Mouse (Mus musculus): ENCODE data around the gene Inf2. TPM values are rescaled to one million over a fixed set of nuclear protein-coding genes. Genes with fewer than 3 reads are reported as not detected.

Gene Inf2
- polyA plus RNA-seq, 1 experiment from 2014 or later: 1.3 TPM

- H3K4me3 ChIP-seq: no peak overlapping the region
- H3K36me3 ChIP-seq (replicated peaks): no peaks in the 10 kb centered on the region
- 90% methylated on average over 3 of the region's 3 CpGs for WGBS
- H3K27ac ChIP-seq: no peak overlapping the region
- peaks cover 47% of the 10 kb centered on the region for H3K27me3 ChIP-seq (ENCODE audit: poor library complexity, severe bottlenecking)
- no peaks in the 10 kb centered on the region for H3K9me3 ChIP-seq
- no peak for DNase-seq (ENCODE audit: extremely low spot score, low spot score)
- peaks cover 61% of the 10 kb centered on the region for H3K4me1 ChIP-seq
Observed at GRCm38 (mm10) chr12:112591730-112592129, 3.1 kb downstream of the Inf2 start.

GRCm38 (mm10) chr12:112592985-112593734, 4.6 kb downstream of the Inf2 start:
- peaks cover 49% of the 10 kb centered on the region for H3K4me1 ChIP-seq
- H3K4me3 ChIP-seq: no peak overlapping the region
- DNase-seq (ENCODE audit: extremely low spot score, low spot score): no peak
- peaks cover 33% of the 10 kb centered on the region for H3K27me3 ChIP-seq (ENCODE audit: poor library complexity, severe bottlenecking)
- H3K9me3 ChIP-seq: no peaks in the 10 kb centered on the region
- no peaks in the 10 kb centered on the region for H3K36me3 ChIP-seq (replicated peaks)
- WGBS: 76% methylated on average over 21 of the region's 21 CpGs
- H3K27ac ChIP-seq: peak overlapping the region; percentile 48; the same call in 1 of the 2 replicates

- Histone ChIP-seq H3K27me3 (ENCODE audit: poor library complexity, severe bottlenecking) (peaks cover 22% of the 10 kb centered on the region), H3K36me3 (replicated peaks) (no peaks in the 10 kb centered on the region), H3K27ac (peak overlapping the region; percentile 48; the same call in 1 of the 2 replicates), H3K4me3 (no peak overlapping the region), H3K9me3 (no peaks in the 10 kb centered on the region), H3K4me1 (peaks cover 45% of the 10 kb centered on the region)
- WGBS: 79% methylated on average over 16 of the region's 16 CpGs
- DNase-seq (ENCODE audit: extremely low spot score, low spot score): no peak
Observed at GRCm38 (mm10) chr12:112593951-112594915, 5.6 kb downstream of the Inf2 start.

GRCm38 (mm10) chr12:112594989-112595388, 6.4 kb downstream of the Inf2 start:
- H3K36me3 ChIP-seq (replicated peaks): no peaks in the 10 kb centered on the region
- peaks cover 15% of the 10 kb centered on the region for H3K27me3 ChIP-seq (ENCODE audit: poor library complexity, severe bottlenecking)
- WGBS: 66% methylated on average over 4 of the region's 4 CpGs
- no peaks in the 10 kb centered on the region for H3K9me3 ChIP-seq
- DNase-seq (ENCODE audit: extremely low spot score, low spot score): no peak
- H3K27ac ChIP-seq: 0 out of 2 replicates have a peak overlapping the region, but pooled peaks have one; percentile 2
- peaks cover 47% of the 10 kb centered on the region for H3K4me1 ChIP-seq
- no peak overlapping the region for H3K4me3 ChIP-seq

- 66% methylated on average over 4 of the region's 4 CpGs for WGBS
- Histone ChIP-seq H3K27me3 (ENCODE audit: poor library complexity, severe bottlenecking) (peaks cover 8% of the 10 kb centered on the region), H3K27ac (no peak overlapping the region), H3K36me3 (replicated peaks) (no peaks in the 10 kb centered on the region), H3K4me3 (no peak overlapping the region), H3K4me1 (peaks cover 50% of the 10 kb centered on the region), H3K9me3 (no peaks in the 10 kb centered on the region)
- no peak for DNase-seq (ENCODE audit: extremely low spot score, low spot score)
Observed at GRCm38 (mm10) chr12:112595626-112596025, 7.0 kb downstream of the Inf2 start.

DNA sequence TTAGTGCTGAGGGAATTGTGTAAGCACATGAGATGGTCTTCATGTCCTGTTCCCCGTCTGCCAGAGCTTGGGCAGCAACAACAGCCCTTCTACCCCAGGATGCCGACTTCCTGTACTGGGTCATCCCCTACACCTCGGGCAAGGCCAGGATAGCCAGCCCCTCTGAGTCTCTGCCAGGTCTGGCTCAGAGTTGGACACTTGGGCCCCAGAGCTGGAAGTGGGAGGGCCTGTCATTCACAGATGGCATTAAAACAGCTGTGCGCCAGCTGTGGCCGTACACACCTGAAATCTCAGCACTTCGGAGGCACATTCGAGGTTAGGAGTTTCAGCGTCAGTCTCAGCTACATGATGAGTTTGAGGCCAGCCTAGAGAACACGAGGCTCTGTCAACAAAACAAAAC, 7.9 kb downstream of the Inf2 start:
- H3K27me3 ChIP-seq (ENCODE audit: poor library complexity, severe bottlenecking): no peaks in the 10 kb centered on the region; the same call in 1 of the 2 replicates
- no peaks in the 10 kb centered on the region for H3K36me3 ChIP-seq (replicated peaks)
- DNase-seq (ENCODE audit: extremely low spot score, low spot score): no peak
- no peak overlapping the region for H3K27ac ChIP-seq
- H3K4me3 ChIP-seq: no peak overlapping the region
- no peaks in the 10 kb centered on the region for H3K9me3 ChIP-seq
- H3K4me1 ChIP-seq: peaks cover 52% of the 10 kb centered on the region
- 77% methylated on average over 9 of the region's 9 CpGs for WGBS

GRCm38 (mm10) chr12:112596891-112597500, 8.4 kb downstream of the Inf2 start:
- Histone ChIP-seq H3K4me3 (no peak overlapping the region), H3K27me3 (ENCODE audit: poor library complexity, severe bottlenecking) (no peaks in the 10 kb centered on the region), H3K9me3 (no peaks in the 10 kb centered on the region), H3K27ac (no peak overlapping the region), H3K36me3 (replicated peaks) (no peaks in the 10 kb centered on the region), H3K4me1 (peaks cover 53% of the 10 kb centered on the region)
- 82% methylated on average over 14 of the region's 14 CpGs for WGBS
- DNase-seq (ENCODE audit: extremely low spot score, low spot score): no peak

DNA sequence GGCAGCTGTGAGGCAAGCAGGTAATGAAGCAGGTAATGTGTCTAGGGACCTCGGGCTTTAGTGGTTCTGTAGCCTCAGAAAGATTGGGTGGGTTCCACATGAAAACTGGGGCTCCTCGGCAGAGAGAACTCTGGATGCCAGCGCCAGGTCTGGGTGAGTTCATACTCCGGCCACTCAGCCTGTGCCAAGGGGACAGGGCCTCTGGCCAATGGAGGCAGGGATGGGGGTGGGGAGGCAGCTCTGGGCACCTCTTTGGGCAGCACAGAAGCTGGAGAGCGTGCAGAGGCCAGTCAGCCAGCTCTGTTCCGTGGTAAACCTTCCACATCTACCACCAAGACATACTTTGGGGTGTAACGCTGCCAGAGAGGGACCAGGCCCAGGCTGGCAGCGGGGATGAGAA, 9.0 kb downstream of the Inf2 start:
- no peaks in the 10 kb centered on the region for H3K36me3 ChIP-seq (replicated peaks)
- no peaks in the 10 kb centered on the region for H3K27me3 ChIP-seq (ENCODE audit: poor library complexity, severe bottlenecking)
- H3K4me3 ChIP-seq: no peak overlapping the region
- no peak for DNase-seq (ENCODE audit: extremely low spot score, low spot score)
- 89% methylated on average over 8 of the region's 8 CpGs for WGBS
- no peaks in the 10 kb centered on the region for H3K9me3 ChIP-seq
- H3K4me1 ChIP-seq: peaks cover 47% of the 10 kb centered on the region
- H3K27ac ChIP-seq: no peak overlapping the region

DNA sequence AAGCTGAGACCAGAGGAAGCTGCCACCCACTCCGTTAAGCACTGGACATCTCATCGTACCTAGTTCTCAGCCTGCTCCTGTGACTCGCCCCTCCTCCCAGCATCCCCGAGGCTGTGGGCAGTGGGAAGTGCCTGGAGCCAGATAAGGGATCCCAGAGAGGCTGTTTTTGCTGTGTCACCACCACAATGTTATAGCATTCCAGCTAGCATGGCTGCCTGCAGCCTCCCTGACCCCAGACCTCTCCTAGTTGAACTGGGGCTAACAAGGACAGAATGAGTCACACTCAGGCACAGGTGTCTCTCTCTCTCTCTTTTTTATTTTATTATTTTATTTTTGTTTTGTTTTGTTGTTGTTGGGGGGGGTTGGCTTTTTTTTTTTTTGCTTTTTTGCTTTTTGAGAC, 10.6 kb downstream of the Inf2 start:
- WGBS: 47% methylated on average over 4 of the region's 4 CpGs
- DNase-seq (ENCODE audit: extremely low spot score, low spot score): no peak

DNA sequence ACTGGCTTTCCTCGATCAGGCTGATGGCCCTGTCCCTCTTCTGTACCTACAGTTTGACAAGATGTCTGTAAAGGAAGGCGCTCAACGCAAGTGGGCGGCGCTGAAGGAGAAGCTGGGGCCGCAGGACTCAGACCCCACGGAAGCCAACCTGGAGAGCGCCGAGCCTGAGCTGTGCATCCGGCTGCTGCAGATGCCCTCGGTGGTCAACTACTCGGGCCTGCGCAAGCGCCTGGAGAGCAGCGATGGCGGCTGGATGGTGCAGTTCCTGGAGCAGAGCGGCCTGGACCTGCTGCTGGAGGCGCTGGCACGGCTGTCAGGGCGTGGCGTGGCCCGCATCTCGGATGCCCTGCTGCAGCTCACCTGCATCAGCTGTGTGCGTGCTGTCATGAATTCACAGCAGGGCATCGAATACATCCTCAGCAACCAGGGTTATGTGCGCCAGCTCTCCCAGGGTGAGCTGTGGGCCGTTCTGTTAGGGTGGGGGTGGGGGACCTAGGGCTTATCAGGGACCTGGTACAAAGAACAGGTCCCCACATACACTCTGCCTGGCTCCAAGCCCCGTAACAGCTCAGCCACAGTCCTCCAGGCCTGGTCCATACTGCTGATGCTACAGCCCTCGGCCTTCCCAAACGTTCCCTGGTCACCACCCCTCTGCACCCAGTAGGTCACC, 11.5 kb downstream of the Inf2 start:
- Histone ChIP-seq H3K4me3 (no peak overlapping the region), H3K27ac (0 out of 2 replicates have a peak overlapping the region, but pooled peaks have one; percentile 15), H3K9me3 (no peaks in the 10 kb centered on the region), H3K36me3 (replicated peaks) (no peaks in the 10 kb centered on the region; the same call in 1 of the 2 replicates), H3K27me3 (ENCODE audit: poor library complexity, severe bottlenecking) (no peaks in the 10 kb centered on the region), H3K4me1 (peaks cover 25% of the 10 kb centered on the region)
- no peak for DNase-seq (ENCODE audit: extremely low spot score, low spot score)
- 76% methylated on average over 30 of the region's 30 CpGs for WGBS

More for the DNA sequence above, 10.6 kb downstream of the Inf2 start:
- Histone ChIP-seq H3K4me3 (no peak overlapping the region), H3K27me3 (ENCODE audit: poor library complexity, severe bottlenecking) (no peaks in the 10 kb centered on the region), H3K9me3 (no peaks in the 10 kb centered on the region), H3K36me3 (replicated peaks) (no peaks in the 10 kb centered on the region; the same call in 1 of the 2 replicates), H3K4me1 (peaks cover 31% of the 10 kb centered on the region), H3K27ac (no peak overlapping the region)

DNA sequence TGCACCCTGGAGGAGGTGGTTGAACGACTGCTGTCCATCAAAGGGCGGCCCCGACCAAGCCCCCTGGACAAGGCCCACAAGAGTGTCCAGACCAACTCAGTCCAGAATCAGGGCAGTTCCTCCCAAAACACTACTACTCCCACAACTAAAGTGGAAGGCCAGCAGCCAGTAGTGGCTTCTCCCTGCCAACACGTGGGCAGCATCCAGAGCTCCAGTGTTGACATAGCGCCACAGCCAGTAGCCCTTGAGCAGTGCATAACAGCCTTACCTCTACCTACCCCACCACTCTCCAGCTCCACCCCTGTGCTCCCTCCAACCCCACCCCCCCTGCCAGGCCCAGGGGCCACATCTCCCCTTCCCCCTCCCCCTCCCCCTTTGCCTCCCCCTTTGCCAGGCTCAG, 15.4 kb downstream of the Inf2 start:
- no peaks in the 10 kb centered on the region for H3K27me3 ChIP-seq (ENCODE audit: poor library complexity, severe bottlenecking)
- DNase-seq (ENCODE audit: extremely low spot score, low spot score): no peak
- H3K9me3 ChIP-seq: no peaks in the 10 kb centered on the region
- WGBS: 84% methylated on average over 5 of the region's 5 CpGs
- H3K27ac ChIP-seq: no peak overlapping the region
- H3K36me3 ChIP-seq (replicated peaks): no peaks in the 10 kb centered on the region; the same call in 1 of the 2 replicates
- H3K4me1 ChIP-seq: peaks cover 23% of the 10 kb centered on the region
- H3K4me3 ChIP-seq: no peak overlapping the region

Measured in forebrain, embryonic 10.5 days (tissue).